Mouse (Mus musculus) midbrain, embryonic 15.5 days (tissue): ENCODE measurements at regions not wholly inside any gene's neighbourhood (a gene's known extent, or its start where the extent isn't known, plus 50 kb on each side); places are given as distances from the start of the nearest gene placed in this dataset.
"Not testable (repeated sequence)": the region's sequence is repeated elsewhere in the genome, so short reads cannot be mapped to it uniquely, and the experiment has no call there.

ENCODE experiments used
- ATAC-seq: fragments of 200-750 bp; cut with Nextera tagmentation; replicated peaks from 2 replicates; pipeline ENCODE4 v1.8.0; 2017; ENCODE audit warnings: moderate TSS enrichment
- H3K27ac ChIP-seq: fragments of 300-500 bp; sonication (generic); 2 replicates; pipeline ENCODE4 v1.5.1; 2015; ENCODE audit warnings: mild to moderate bottlenecking, inconsistent platforms
- H3K27me3 ChIP-seq: fragments of 300-500 bp; sonication (generic); replicated peaks from 2 replicates; pipeline ENCODE4 v1.6.1; 2015; ENCODE audit warnings: inconsistent platforms
- H3K36me3 ChIP-seq: fragments of 300-500 bp; sonication (generic); replicated peaks from 2 replicates; pipeline ENCODE4 v1.6.1; 2015; ENCODE audit warnings: inconsistent platforms
- H3K4me1 ChIP-seq: fragments of 300-500 bp; sonication (generic); 2 replicates; pipeline ENCODE4 v1.6.1; 2015; ENCODE audit warnings: inconsistent platforms
- H3K4me2 ChIP-seq: fragments of 300-500 bp; sonication (generic); 2 replicates; pipeline ENCODE4 v1.6.1; 2015; ENCODE audit warnings: inconsistent platforms, mild to moderate bottlenecking, moderate library complexity
- H3K4me3 ChIP-seq: fragments of 300-500 bp; sonication (generic); 2 replicates; pipeline ENCODE4 v1.5.1; 2015; ENCODE audit warnings: mild to moderate bottlenecking, inconsistent platforms
- H3K9ac ChIP-seq: fragments of 300-500 bp; sonication (generic); 2 replicates; pipeline ENCODE4 v1.6.1; 2015; ENCODE audit warnings: mild to moderate bottlenecking, inconsistent platforms
- H3K9me3 ChIP-seq: fragments of 300-500 bp; sonication (generic); 2 replicates; pipeline ENCODE4 v1.6.1; 2016; ENCODE audit warnings: inconsistent platforms
- WGBS: fragments of 180-500 bp; shearing (Covaris S2); methylation state at CpG from one replicate; pipeline ENCODE4 v1.1.7; 2015; ENCODE audit warnings: mixed read lengths; 5-methylcytosine and 5-hydroxymethylcytosine counted together

- Histone ChIP-seq H3K9me3 (no peaks in the 10 kb centered on the region), H3K9ac (no peak overlapping the region), H3K36me3 (no peaks in the 10 kb centered on the region), H3K4me3 (no peak overlapping the region), H3K4me1 (peaks cover 4% of the 10 kb centered on the region; the same call in 1 of the 2 replicates), H3K27me3 (no peaks in the 10 kb centered on the region), H3K27ac (no peak overlapping the region), H3K4me2 (no peak overlapping the region)
- 78% methylated on average over 5 of the region's 5 CpGs for WGBS
- no peak for ATAC-seq
Measured at GRCm38 (mm10) chr2:92664939-92665338, 65.4 kb downstream of the Chst1 start.

DNA sequence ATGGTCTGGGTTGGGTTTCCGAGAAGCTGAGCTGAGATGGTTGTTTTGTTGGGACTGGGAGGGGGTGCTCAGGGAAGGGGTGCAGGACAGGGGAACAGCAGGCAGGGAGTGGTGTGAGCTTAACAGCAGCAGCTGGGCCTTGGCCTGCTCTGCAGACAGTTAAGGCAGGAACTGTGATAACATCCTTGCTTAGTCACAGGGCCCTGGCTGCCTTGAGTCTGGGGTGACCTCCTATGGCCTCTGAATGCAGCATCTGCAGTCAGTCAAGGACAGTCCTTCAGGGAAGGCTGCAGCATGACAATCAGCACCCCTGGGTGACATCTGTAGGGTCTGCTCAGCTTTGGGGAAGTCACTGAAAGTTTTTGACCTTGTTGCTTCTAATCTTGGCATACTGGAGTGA lies 67.7 kb downstream of the Chst1 start:
- no peak for ATAC-seq
- no peaks in the 10 kb centered on the region for H3K27me3 ChIP-seq
- H3K9ac ChIP-seq, result no peak overlapping the region
- H3K4me1 ChIP-seq, result peaks cover 4% of the 10 kb centered on the region; the same call in 1 of the 2 replicates
- no peak overlapping the region for H3K27ac ChIP-seq
- no peak overlapping the region for H3K4me3 ChIP-seq
- no peak overlapping the region for H3K4me2 ChIP-seq
- no peaks in the 10 kb centered on the region for H3K36me3 ChIP-seq
- WGBS, result 88% methylated on average over 1 of the region's 1 CpGs
- no peaks in the 10 kb centered on the region for H3K9me3 ChIP-seq

- no peak for ATAC-seq
- Histone ChIP-seq H3K4me2 (no peak overlapping the region), H3K4me1 (peaks cover 4% of the 10 kb centered on the region; the same call in 1 of the 2 replicates), H3K27me3 (no peaks in the 10 kb centered on the region), H3K4me3 (no peak overlapping the region), H3K27ac (no peak overlapping the region), H3K36me3 (no peaks in the 10 kb centered on the region), H3K9me3 (no peaks in the 10 kb centered on the region), H3K9ac (no peak overlapping the region)
- 51% methylated on average over 6 of the region's 6 CpGs for WGBS
Measured at GRCm38 (mm10) chr2:92667756-92668155, 68.2 kb downstream of the Chst1 start.

- H3K4me1 ChIP-seq, H3K4me3 ChIP-seq, H3K9ac ChIP-seq, ATAC-seq, H3K27me3 ChIP-seq, H3K27ac ChIP-seq, H3K9me3 ChIP-seq, H3K4me2 ChIP-seq, H3K36me3 ChIP-seq: not testable (repeated sequence)
- 18% methylated on average over 9 of the region's 10 CpGs for WGBS
Measured at GRCm38 (mm10) chr2:92669431-92670081, 70.0 kb downstream of the Chst1 start.

DNA sequence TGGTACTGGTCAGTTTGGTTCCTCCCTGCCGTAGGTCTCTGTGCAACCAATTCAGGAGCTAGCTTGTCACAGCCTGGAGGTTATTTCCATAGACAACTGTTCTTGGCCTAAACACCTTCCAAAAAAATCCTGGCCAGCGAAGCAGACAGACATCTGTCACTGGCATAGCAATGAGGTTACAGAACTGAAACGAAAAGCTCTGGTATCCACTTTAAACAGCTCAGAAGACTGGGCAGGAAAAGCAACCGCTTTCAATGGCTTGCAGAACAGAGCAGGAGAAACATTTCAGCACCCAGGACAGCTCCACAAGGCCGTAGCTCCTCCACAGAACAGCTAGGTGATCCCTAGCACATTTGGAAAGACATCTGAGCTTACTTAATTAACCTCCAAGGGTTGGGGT lies 72.1 kb downstream of the Chst1 start:
- ATAC-seq, result no peak

GRCm38 (mm10) chr2:92672106-92672505 lies 72.6 kb downstream of the Chst1 start:
- Histone ChIP-seq H3K36me3 (no peaks in the 10 kb centered on the region), H3K4me2 (no peak overlapping the region), H3K4me3 (no peak overlapping the region), H3K9ac (no peak overlapping the region), H3K27ac (no peak overlapping the region), H3K4me1 (no peaks in the 10 kb centered on the region), H3K9me3 (no peaks in the 10 kb centered on the region), H3K27me3 (no peaks in the 10 kb centered on the region)
- 80% methylated on average over 4 of the region's 4 CpGs for WGBS
- no peak for ATAC-seq

More for the DNA sequence above, 72.1 kb downstream of the Chst1 start:
- H3K27me3 ChIP-seq, result no peaks in the 10 kb centered on the region
- no peak overlapping the region for H3K27ac ChIP-seq
- H3K9me3 ChIP-seq, result no peaks in the 10 kb centered on the region
- no peak overlapping the region for H3K4me3 ChIP-seq
- H3K9ac ChIP-seq, result no peak overlapping the region
- 39% methylated on average over 5 of the region's 5 CpGs for WGBS
- no peaks in the 10 kb centered on the region for H3K4me1 ChIP-seq
- H3K4me2 ChIP-seq, result no peak overlapping the region
- no peaks in the 10 kb centered on the region for H3K36me3 ChIP-seq

DNA sequence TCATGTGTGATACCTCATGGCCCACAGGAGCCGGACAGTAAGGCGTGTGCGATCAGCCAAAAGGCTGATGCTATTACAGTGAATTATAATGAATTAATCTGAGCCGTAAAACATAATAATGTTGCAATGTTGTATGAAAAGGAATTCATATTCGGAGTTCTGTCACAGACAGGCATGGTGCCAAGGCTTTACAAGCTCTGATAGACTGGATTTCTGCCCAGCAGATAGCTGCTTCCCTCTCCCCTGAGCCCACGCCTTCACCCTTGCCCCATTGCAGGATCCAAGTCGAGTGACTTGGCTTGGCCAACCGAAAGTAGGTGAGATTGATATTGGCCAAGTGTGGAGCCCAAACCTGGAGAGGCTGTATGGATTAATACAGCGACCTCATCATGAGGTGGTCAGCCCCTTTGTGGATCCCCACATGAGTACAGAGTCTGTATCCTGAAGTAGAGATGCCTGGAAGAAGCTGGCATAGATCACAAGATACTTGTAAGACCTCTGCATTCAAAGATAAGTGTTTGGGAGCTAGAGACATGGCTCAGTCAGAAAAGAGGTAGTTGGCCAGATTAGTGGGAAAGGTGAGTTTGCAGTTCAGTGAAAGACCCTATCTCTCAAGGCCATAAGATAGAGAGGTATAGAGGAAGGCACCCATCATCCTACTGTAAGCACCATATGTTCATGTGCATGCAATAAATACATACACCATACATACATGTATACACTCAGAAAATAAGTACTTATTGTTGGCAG lies 73.7 kb downstream of the Chst1 start:
- ATAC-seq, result no peak
- Histone ChIP-seq H3K4me1 (no peaks in the 10 kb centered on the region), H3K4me3 (no peak overlapping the region), H3K27me3 (no peaks in the 10 kb centered on the region), H3K9me3 (no peaks in the 10 kb centered on the region), H3K27ac (no peak overlapping the region), H3K9ac (no peak overlapping the region), H3K4me2 (no peak overlapping the region), H3K36me3 (no peaks in the 10 kb centered on the region)
- WGBS, result 82% methylated on average over 9 of the region's 9 CpGs

GRCm38 (mm10) chr2:92673931-92674330 lies 74.4 kb downstream of the Chst1 start:
- Histone ChIP-seq H3K4me3 (no peak overlapping the region), H3K9me3 (no peaks in the 10 kb centered on the region), H3K9ac (no peak overlapping the region), H3K4me1 (no peaks in the 10 kb centered on the region), H3K27ac (no peak overlapping the region), H3K36me3 (no peaks in the 10 kb centered on the region), H3K27me3 (no peaks in the 10 kb centered on the region), H3K4me2 (no peak overlapping the region)
- no peak for ATAC-seq
- WGBS, result 19% methylated on average over 4 of the region's 4 CpGs

- ATAC-seq, result no peak
- H3K4me1 ChIP-seq, result no peaks in the 10 kb centered on the region
- H3K4me3 ChIP-seq, result no peak overlapping the region
- H3K4me2 ChIP-seq, result no peak overlapping the region
- H3K9ac ChIP-seq, result no peak overlapping the region
- H3K36me3 ChIP-seq, result no peaks in the 10 kb centered on the region
- 70% methylated on average over 9 of the region's 9 CpGs for WGBS
- no peaks in the 10 kb centered on the region for H3K27me3 ChIP-seq
- no peak overlapping the region for H3K27ac ChIP-seq
- H3K9me3 ChIP-seq, result no peaks in the 10 kb centered on the region
Measured at GRCm38 (mm10) chr2:92675247-92675646, 75.7 kb downstream of the Chst1 start.

- Histone ChIP-seq H3K27ac (no peak overlapping the region), H3K4me3 (no peak overlapping the region), H3K9ac (no peak overlapping the region), H3K36me3 (no peaks in the 10 kb centered on the region), H3K4me2 (no peak overlapping the region), H3K9me3 (no peaks in the 10 kb centered on the region), H3K27me3 (no peaks in the 10 kb centered on the region), H3K4me1 (no peaks in the 10 kb centered on the region)
- no peak for ATAC-seq
- WGBS, result 84% methylated on average over 5 of the region's 5 CpGs
Measured at GRCm38 (mm10) chr2:92678276-92678930, 78.9 kb downstream of the Chst1 start.

DNA sequence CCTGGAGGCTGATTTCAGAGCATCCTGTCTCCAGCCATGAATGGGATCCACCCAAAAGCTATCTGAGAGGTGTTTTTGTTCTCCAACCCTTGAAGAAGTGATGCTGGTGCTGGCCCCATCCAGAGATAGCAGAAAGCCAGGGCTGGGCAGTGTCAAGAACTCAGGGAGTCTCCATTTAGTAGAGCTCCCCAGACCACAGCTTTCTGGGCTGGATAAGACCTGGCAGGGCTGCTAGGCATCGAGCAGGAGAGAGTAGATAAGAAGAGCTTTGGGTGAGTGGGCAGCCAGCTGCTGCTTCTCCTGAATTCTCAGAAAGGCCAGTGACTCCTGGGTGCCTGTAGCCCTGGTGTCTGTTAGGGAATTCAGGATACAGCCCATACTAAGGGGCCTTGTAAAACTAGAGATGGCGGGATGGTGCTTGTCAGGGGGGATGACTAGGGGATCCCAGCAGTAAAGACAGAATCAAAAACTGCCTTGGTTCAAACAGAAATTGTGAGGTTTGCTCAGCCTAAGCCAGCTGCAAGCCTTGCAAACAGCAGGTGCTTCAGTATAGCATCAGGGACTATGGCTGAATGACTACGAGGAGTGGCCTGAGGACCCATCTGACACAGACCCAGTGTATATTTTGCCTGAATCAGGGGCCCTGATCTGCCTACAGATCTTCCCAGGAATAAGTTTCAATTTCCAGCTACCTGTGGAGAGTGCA lies 79.6 kb downstream of the Chst1 start:
- H3K36me3 ChIP-seq, result no peaks in the 10 kb centered on the region
- no peaks in the 10 kb centered on the region for H3K9me3 ChIP-seq
- H3K27ac ChIP-seq, result no peak overlapping the region
- WGBS, result 83% methylated on average over 3 of the region's 3 CpGs
- H3K27me3 ChIP-seq, result no peaks in the 10 kb centered on the region
- no peak for ATAC-seq
- H3K4me2 ChIP-seq, result no peak overlapping the region
- no peak overlapping the region for H3K9ac ChIP-seq
- H3K4me1 ChIP-seq, result no peaks in the 10 kb centered on the region
- H3K4me3 ChIP-seq, result no peak overlapping the region

DNA sequence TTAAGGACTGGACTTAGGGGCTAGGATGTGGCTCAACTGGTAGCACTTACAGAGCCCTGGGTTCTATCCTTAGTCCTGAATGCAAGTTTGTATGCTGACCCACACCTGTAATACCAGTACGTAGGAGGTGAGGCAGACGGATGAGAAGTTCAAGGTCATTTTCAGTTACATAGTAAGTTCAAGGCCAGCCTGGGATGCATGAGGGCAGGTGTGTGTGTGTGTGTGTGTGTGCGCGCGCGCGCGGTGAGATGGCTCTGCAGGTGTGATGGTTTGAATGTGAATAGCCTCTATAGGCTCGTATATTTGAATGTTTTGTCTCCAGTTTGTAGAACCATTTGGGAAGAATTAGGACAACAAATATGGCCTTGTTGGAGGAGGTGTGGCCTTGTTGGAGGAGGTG lies 82.7 kb downstream of the Chst1 start:
- Histone ChIP-seq H3K9ac (no peak overlapping the region), H3K4me1 (no peaks in the 10 kb centered on the region), H3K36me3 (no peaks in the 10 kb centered on the region), H3K27me3 (no peaks in the 10 kb centered on the region), H3K27ac (no peak overlapping the region), H3K9me3 (no peaks in the 10 kb centered on the region), H3K4me3 (no peak overlapping the region), H3K4me2 (no peak overlapping the region)
- WGBS, result 97% methylated on average over 9 of the region's 9 CpGs
- ATAC-seq, result no peak
